Mouse (Mus musculus): ENCODE measurements around the gene Rb1.

Rb1 gene

DNA sequence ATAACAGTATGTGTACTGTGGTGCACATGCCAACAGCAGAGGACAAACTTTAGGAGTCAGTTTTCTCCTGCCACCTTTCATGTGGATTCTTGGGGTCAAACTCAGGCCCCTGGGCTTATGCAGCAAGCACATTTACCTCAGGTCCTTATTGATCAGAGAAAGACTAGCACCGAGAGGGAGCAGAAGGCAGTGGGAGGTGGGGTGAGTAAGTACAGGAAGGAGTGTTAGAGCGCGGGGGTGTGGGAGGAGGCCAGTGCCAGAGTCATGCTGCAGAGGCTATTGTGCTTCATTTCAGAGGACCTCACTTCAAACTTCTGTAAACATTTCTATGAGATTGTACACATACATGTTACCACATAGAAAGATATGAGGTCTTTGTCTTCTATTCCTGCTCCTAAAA lies 124.2 kb downstream of the Rb1 start:
- DNase-seq, result no peak

DNA sequence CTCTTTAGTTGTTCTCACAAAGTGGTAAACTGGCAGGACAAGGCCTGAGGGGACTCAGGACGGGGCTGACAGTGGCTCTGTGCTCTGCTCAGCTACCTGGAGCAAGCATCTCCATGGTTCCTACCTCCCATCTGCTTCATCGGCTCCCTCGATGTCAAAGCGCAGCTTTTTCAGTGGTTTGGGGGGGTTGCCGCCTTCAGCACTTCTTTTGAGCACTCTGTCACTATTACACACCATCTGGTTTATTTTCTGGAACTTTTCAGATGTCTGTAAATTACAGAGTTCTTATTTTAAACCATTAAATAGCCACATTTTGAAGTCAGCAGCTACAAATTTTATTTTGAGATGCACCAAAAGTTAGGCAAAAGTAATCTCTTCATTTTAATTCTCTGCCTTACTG lies 126.6 kb downstream of the Rb1 start:
- DNase-seq, result no peak

DNA sequence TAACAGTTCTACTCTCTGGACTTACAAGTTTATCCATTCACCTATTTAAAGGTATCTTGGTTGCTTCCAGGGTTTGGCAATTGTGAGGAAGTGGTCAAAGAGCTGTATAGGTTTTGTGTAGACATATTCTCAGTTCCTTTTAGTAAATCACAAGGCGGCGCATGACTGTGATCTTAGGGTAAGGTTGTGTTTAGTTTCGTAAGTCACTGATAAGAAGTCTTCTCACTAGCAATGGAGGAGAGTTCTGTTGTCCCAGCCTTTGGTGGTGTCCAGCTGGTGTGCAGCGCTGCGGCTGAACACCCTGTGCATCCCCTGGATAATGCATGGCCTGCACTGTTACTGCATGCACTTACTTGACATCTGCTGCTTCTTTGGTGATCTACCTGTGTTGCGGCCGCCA lies 138.7 kb downstream of the Rb1 start:
- no peak for DNase-seq

DNA sequence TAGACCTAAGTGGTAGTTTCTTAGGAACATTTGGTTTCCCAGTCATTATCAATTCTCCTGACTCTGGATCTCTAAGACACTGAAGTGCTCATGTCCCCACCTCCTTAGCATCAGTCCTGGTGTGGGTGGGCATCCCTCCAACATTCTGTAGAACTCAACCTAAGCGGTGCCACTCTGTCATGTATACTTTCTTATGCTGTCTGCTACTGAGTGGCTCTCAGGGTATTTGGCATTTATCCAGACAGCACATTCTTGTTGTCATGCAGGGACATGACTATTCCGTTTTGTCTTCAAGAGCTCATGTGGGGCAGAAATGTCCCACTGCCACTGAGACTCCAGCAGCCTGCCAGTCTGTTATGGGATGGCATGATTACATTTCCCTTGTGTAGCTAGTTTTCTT lies 144.5 kb downstream of the Rb1 start:
- no peak for DNase-seq

DNA sequence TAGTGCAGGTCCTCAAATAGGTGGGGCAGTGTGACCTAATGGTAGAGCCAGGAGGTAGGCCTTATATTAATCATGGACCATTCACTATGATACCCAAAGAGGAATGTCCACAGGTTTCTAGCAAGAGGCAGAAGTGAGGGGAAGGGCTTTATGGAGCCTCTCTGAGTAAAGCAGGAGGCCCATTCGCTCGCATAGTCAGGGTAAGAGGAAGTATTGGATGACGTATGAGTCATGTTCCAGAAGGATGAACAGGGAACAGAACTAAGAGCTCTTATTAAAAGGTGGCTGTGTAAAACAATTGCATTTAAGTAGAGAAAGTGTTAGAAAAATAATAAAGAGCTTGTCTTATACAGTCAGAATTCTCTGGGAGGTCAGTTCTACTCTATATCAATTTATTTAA lies 145.0 kb downstream of the Rb1 start:
- no peak for DNase-seq

DNA sequence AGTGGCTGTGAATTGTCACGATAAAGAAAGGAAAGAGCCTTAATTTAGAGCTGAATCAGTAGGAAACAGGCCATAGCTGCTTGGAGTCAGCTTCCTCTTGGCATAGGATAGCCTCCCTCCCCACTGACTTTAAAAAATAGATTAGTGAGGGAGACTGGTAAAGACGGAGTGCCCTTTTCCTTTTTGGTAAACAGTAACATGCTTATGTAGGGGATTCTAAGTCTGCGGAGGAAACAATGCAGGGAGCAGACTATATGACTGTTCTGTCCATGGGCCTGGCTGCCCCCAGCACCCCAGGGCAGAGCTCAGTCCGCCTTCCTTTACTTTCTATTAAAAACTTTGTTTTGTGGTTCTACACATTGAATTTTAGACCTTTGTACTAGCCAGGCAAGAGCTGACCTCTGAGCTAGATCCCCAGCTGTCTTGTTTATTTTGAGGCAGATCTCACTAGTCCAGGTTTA lies 146.4 kb downstream of the Rb1 start:
- no peak for DNase-seq

DNA sequence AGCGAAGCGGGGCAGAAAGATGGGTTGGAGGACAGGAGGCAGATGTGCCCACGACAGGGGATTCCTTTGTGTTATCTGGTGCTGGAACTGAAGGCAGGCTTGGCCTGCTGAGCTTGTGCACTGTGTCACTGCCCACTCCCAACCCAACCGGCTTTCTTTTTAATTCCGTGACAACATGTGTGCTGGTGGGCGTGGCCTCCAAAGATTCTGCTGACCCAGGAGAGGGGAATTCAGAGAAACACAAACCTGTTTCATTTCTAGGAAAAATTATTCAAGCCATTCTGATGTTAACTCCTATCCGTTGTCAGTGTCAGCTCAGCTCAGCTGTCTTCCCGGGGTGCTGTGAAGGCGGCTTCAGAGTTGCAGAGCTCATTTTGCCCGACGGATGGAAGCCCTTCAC lies 147.7 kb downstream of the Rb1 start:
- DNase-seq, result no peak

DNA sequence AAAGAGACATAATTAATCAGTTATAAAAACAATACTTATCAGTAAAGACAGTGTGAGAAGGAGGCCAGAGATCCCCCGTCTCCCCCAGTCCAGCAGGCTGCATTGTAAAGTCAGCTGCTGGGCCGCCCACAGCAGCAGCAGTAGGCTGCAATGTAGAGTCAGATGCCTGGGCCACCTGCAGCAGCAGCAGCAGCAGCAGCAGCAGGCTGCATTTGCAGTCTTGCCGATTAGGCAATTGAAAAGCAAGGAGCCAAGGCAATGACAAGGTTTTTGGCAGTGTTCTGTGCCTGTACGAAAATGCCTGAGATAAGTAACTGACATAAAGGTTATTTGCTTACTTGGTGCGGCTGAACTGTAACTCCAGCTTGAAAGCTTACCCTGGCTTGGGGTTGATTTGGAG lies 149.4 kb downstream of the Rb1 start:
- no peak for DNase-seq

DNA sequence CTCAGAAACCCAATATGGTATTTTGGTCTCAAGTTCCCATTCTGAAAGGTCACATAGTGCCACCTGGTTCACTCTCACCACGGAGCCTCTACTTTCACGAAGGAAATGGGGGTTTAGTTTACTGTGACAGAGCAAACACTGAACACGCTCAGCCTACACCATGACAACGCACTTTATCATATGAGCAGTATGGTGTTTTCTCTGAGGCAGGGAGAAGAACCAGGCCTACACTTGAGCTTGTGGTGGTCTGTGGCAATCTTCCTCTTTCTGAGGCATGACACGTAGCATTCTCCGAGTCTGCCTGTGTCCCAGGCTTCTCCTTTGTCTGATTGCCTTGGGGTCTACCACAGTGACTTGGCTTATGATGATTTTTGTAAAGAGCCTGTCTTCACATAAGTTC lies 149.8 kb downstream of the Rb1 start:
- no peak for DNase-seq

DNA sequence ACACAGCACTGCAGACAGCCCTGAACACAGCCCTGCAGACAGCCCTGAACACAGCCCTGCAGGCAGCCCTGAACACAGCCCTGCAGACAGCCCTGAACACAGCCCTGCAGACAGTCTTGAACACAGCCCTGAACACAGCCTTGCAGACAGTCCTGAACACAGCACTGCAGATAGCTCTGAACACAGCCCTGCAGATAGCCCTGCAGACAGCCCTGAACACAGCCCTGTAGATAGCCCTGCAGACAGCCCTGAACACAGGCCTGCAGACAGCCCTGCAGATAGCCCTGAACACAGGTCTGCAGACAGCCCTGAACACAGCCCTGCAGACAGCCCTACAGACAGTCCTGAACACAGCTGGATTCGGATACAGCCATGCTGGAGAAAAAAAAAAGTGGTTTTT lies 150.6 kb downstream of the Rb1 start:
- DNase-seq, result no peak

DNA sequence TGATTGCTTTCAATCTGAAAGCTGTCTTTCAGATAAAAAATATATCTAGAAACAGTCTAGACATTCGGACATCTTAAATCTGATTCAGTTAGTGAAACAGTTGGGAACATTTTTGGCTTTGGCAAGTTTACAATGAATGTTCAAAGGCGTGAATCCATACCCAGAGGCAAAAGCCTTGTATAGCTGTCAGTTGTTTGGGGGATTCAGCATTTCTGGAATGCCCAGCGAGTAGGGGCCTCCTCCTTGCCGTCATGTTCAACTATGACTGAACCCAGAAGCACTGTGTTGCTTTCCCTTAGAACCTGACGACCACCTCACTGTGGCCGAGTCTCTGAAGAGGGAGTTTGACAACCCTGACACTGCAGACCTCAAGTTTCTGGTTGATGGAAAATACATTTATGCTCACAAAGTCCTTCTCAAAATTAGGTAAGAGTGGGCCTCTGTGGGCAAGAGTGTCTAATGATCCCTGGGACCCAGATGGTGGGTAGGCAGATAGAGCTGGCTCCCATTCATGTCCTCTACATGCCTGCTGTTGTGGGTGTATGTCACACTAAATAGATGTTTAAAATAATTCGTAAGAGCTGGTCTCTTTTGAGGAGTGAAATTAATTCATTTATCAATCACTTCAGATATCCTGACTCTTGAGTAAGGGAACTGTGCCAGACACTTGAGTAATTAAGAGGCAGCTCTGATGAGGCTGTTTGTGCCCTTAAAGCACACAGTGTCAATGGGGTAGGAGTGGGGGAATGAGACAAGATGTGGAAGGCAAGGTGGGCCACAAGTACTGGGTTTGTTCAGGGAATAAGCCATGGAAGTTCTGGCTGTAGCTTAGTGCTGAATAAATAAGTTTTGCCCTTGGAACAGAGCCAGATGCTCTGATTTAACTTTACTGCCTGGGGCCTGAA lies 151.3 kb downstream of the Rb1 start:
- DNase-seq, result no peak

DNA sequence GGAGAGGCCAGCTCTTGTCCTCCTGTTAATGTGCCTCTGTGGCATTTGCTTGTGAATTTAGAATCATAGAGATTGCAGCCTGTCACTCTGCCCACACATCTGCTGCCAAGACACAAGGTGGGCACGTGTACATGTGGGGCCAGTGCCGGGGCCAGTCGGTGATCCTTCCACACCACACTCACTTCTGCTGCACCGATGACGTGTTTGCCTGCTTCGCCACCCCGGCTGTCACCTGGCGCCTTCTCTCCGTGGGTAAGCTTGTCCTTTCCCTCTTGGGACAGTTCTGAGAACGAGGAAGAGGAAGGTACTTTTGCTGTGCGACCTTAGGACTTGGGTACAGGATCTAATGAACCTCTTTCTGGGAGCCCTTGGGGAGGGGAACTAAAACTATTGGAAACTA lies 152.0 kb downstream of the Rb1 start:
- no peak for DNase-seq

DNA sequence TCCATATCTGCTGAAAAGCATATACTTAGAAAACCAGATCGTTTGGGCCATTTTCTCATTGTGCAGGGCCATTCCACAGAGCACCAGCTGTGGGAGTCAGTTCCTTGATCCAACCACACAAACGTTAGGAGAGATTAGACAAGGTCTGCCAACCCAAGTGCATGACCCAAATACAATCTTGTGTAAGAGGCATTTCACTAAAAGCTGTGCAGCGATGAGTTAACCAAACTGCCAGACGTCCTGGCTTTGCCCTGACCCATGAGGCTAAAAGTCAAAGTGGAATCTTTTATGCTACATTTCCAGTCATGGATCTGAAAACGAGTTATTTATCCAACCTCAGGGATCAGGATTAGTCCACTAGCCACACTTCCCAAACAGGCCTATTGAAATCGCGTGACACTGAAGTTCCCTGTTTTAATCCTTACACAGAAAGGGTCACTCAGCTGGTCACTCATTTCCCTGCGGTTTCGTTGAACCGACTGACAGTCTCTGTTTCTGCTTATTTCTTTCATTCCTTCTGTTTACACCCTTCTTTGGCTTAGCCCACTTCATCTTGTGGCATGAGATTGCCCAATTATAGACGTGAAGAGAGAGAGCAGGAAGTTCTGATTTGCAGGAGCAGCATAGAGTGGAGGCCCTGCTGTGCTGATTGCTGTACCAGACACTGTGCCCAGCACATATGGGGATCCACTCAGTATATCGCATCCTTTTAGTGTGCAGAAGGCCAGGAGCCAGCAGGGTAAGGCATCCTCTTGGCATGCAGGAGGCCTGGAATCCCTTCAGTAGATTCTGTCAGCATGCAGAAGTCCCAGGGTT lies 153.2 kb downstream of the Rb1 start:
- no peak for DNase-seq

DNA sequence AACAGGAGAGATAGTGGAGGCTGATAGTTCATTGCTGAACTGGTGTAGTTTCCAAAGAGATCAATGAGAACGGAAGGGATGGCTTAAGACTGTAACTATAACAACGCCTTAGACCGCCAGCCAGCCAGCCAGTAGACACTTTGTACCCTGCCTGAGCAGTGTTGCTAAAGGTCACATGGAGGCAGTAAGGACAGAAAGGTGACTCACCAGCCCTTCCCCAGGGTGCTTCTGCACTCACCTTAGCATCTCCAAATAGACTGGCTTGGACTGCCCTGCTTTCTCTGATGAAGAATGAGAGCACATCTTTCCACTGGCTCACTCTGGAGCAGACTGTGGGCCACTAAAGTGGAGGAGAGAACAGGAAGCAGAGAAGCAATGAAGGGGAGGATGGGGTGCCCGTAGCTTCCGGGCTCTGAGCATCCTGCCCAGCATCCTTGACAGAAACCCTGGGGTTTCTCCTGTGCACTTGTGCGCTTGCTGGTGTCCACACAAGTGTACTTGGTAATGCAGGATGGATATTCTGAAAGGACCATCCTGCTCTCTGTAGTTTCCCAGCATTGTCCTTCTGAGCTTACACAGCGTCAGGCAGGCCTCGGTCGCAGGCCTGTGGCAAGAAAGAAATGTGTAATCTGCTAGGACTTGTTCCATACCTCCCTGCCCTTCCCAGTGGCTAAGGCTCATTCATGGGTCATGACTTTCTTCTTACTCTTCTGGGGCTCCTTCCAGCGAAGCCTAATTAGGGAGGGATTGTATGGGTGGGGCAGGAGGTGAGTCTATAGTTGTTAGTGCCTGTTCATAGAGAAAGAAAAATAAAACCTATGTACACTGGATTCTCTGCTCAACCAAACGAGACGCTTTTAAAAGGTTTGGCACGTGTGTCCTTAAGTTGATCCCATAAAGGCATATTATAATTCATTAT lies 155.4 kb downstream of the Rb1 start:
- no peak for DNase-seq

DNA sequence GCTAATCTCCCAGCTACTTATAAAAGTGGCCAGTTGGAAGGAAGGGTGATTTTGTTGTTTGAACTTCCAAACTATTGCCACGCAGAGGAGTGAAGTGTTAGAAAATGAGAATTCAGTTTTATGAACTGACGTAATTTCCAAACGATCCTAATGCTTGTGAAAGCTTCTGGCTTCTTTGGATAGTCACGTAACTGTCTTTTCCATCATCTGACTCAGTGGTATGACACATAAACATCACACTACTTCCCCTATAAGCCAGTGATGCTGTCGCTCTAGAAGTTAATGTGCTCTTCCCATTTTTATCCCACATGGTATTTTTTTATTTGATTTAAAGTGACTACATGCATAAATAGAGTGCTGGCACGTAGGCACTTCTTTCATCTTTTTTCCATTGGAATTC lies 157.0 kb downstream of the Rb1 start:
- no peak for DNase-seq

DNA sequence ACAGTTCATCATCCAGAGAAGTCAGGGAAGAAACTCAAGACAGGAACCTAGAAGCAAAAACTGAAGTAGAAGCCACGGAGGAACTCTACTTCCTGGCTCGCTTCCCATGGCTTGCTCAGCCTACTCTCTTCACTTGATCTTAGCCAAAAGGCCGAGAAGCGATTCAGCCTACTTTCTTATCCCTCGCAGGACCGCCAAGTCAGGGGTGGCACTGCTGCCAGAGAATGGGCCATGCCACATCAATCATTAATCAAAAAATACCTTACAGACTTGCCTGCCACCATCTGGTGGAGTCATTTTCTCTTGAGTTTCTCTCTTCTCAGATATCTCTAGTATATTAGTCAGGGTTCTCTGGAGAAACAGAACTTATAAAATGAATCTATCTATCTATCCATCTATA lies 160.5 kb downstream of the Rb1 start:
- no peak for DNase-seq

DNA sequence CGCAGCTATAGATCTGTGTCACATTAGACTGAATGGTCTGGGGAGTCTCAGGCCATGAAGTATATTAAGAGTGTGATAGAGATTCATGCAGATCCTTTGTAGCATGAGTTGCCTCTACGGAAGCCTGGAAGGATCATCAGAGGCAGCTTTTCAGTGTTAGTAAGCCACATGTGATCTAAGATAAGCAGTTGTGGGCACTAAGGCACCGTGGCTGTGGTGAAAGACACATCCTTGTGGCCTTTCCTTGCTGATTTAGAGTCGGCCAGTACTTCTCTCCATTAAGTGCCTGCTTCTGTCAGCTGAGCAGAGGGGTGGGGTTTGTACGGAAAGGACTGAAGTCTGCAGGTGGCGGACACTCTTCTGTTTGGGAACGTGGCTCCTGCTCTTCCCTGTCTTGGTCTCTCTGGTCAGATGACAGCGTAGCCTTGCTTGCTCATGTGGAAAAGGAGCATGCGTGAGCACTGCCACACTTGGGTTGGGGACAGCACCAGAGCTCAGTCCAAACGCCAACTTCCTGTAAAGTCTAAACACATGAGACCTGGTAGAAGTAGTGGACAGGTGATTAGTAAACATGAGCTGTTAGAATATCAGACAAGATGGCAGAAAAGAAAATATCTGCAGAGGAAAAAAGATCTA lies 162.1 kb downstream of the Rb1 start:
- DNase-seq, result no peak

DNA sequence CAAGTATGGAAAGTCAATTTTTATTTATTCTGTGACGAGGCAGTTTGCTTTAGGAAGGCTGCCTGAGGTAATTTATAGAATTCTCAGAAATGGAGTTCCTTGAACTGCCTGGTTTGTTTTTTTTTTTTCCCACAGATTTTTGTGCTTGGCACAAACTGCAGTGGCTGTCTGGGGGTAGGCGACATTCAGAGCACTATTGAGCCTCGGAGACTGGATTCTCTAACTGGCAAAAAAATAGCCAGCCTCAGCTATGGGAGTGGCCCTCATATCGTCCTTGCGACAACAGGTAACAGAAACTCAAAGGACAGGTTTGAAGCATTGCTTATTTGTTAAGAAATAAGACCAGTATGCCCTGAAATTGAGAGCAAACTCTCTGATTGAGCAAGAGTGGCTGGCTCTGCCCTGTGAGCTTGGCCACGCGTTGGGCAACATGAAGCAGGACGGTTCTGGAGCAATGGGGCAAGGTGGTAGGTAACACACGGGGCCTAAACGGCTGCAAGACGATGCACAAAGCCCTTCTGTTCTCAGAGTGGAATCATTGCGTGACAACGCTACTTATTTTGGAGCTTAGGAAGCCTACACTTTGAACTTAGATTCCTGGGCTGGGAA lies 163.3 kb downstream of the Rb1 start:
- DNase-seq, result no peak

DNA sequence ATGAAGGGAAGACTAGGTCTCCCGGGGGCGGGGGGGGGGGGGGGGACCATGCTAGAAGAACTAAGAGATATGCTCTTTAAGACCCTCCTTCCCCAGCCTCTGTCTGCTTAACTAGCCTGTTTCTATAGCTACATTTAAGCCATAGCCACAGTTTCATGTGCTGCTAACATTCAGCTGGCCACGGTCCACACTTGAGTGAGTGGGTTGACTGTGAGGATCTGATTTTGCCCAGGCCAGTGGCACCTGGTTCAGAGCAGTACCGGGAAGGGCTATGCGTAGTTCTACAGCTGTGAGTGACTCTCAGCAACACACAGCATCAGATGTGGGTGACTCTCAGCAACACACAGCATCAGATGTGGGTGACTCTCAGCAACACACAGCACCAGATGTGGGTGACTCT lies 164.3 kb downstream of the Rb1 start:
- no peak for DNase-seq

DNA sequence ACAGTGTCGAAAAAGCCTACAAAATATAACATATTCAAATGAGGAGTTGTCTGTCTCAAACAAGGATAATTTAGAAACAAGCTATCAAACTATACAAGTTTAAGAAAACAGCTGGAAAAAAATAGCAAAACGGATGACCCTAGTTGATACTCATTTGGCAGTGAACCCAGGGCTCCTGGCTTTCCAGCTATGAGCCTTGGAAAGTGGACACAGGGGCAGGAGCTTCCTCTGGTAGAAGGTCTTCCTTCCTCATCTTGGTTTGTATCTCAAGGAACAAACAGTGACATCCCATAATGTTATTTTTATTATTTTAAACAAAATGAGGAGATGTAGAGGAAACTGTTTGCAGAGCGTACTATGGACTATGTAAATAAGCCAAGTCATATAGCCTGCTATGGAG lies 177.5 kb downstream of the Rb1 start:
- DNase-seq, result peak in 1 of 2 experiments; percentile 17

DNA sequence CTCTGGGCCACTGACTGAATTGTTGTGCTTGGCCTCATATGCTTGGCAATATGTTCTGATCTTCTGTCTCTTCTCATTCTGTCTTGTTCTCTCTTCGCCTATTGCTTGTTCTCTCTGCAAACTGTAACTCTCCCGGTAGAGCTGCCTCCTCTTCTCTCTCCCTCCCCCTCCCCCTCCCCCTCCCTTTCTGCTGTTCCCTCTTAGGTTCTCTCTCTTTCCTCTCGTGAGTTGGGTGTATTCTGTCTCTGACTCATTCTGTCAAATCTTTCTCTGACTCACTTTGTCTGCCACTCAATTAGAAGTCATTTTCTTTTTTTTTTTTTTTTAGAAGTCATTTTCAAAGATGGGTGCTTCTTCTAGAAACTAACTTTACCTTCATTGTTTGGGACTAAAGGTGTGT lies 178.9 kb downstream of the Rb1 start:
- DNase-seq, result no peak

DNA sequence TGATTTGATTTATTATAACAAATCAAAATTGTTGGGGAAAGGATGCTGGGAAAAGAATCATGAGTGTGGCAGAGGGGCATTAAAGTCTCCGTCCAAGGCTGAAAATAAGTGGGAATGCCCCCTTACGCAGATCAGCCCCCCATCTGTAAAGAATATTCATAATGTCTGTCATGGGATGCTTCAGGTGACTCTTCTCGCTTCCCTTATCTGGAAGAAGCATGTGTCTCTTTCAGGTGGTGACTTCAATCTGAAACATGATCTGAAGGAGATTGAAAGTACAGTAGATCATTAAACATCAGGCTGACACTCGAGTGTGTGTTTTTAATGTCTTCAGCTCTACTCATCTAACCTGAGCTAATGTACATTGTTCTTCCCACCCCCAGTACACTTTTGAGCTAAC lies 180.1 kb downstream of the Rb1 start:
- no peak for DNase-seq
